Mouse (Mus musculus): ENCODE measurements around the gene Erbb2.

GRCm38 (mm10) chr11:98390141-98390540 is 22.1 kb upstream of the Erbb2 start:
- TF ChIP-seq POLR2A (IDR thresholded peaks at IDR 0.05; ENCODE audit: insufficient read depth, low read length) (no peak), CTCF (IDR thresholded peaks at IDR 0.05; ENCODE audit: low read depth, low read length) (no peak), EP300 (IDR thresholded peaks at IDR 0.05; ENCODE audit: insufficient read depth, low read depth, low read length) (no peak)

Measured in ES-Bruce4 (cell line).